Mouse (Mus musculus): Measurements from ENCODE around the gene Myom1. TPM values are rescaled to one million over a fixed set of nuclear protein-coding genes. Genes with fewer than 3 reads are reported as not detected.

Myom1 gene
- total RNA-seq, 2 experiments from 2014 or later, result 1.0 to 9.2 TPM

GRCm38 (mm10) chr17:71010646-71011242, 8.3 kb downstream of the Myom1 start:
- peak; percentile 72 for ATAC-seq (replicated peaks; ENCODE audit: low FRiP score, low TSS enrichment, poor library complexity, severe bottlenecking)

GRCm38 (mm10) chr17:71011931-71012662, 9.7 kb downstream of the Myom1 start:
- no peak for ATAC-seq (replicated peaks; ENCODE audit: low FRiP score, low TSS enrichment, poor library complexity, severe bottlenecking)

DNA sequence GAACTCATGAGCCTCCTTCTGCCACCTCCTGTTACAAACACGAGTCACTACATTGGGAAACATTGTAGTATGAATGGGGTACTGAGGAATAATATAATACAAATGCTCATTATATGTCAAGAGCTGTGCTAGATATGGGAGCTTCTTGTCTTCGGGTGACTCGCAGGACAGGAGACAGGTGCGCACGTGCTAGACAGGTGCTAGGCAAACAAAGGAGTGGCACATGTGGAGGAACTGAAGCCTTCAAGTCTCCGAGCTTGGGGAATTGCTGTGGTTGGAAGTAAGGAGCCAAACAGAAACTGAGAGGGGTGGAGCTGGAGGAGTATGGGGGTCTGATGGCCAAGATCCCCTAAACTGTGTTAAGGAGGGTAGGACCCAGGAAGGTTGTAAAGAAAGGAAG, 10.7 kb downstream of the Myom1 start:
- ATAC-seq (replicated peaks; ENCODE audit: low FRiP score, low TSS enrichment, poor library complexity, severe bottlenecking), result no peak

- ATAC-seq (replicated peaks; ENCODE audit: low FRiP score, low TSS enrichment, poor library complexity, severe bottlenecking), result no peak
Observed at GRCm38 (mm10) chr17:71014911-71015310, 12.5 kb downstream of the Myom1 start.

DNA sequence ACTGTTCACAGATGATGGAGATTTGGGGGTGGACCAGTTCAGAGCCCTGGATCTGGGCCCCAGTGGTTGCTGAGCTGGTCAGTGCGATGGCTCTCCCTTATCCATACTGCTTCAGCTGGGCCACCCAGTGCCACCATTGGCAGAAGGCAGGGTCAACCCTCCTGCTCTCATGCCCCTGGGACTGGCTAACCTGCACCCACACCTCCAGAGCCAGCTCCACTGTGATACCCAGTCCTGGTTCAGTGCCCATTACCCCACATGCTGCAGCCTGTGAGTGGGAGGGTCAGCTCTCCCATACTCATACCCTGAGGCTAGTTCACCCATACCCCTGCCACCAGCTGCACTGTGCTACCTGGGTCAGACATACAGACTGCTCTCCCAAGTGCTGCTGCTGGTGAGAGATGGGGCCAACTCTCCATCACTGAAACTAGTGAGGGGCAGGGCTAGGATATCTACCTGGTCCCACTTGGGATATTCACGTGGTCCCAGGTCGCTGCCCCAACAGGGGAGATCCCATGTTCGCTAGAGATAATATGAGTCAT, 15.1 kb downstream of the Myom1 start:
- no peak for ATAC-seq (replicated peaks; ENCODE audit: low FRiP score, low TSS enrichment, poor library complexity, severe bottlenecking)

DNA sequence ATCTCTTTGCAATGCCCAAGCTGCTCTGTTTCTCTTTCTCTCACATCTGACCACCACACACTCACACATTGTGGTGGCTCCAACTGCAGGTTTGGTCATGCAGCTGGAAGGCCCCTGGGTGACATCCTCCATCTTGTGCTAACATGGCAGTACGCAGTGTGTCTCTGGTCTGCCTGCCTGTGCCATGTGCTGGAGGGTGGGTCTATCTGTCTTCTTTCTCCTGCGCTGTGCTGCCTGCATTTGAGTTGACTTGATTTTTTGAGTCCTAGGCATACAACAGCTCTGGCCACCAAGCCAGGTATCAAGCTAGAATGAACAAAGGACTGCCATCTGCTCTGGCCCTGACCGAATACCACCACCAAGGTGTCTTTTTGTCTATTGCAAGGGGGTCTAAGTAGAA, 15.7 kb downstream of the Myom1 start:
- ATAC-seq (replicated peaks; ENCODE audit: low FRiP score, low TSS enrichment, poor library complexity, severe bottlenecking), result no peak

- no peak for ATAC-seq (replicated peaks; ENCODE audit: low FRiP score, low TSS enrichment, poor library complexity, severe bottlenecking)
Observed at GRCm38 (mm10) chr17:71018616-71019308, 16.3 kb downstream of the Myom1 start.

DNA sequence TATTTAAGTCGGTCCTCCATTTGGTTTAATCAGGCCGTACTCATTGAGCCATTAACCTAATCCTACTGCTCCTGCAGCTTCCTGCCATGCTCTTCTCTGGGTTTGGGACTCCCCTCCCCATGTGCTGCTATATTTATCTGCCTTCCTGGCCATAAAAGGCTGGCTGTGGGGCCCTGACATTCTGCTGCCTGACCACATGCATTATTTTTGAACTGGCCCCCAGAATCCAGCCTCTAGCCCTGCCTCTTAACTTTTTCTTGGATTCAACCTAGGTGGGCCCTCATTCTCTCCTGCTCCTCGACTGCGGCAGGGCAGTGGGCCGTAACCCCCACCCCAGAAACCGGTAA, 16.8 kb downstream of the Myom1 start:
- ATAC-seq (replicated peaks; ENCODE audit: low FRiP score, low TSS enrichment, poor library complexity, severe bottlenecking), result no peak

- ATAC-seq (replicated peaks; ENCODE audit: low FRiP score, low TSS enrichment, poor library complexity, severe bottlenecking), result no peak
Observed at GRCm38 (mm10) chr17:71019860-71020259, 17.4 kb downstream of the Myom1 start.

- ATAC-seq (replicated peaks; ENCODE audit: low FRiP score, low TSS enrichment, poor library complexity, severe bottlenecking), result no peak
Observed at GRCm38 (mm10) chr17:71022841-71023240, 20.4 kb downstream of the Myom1 start.

DNA sequence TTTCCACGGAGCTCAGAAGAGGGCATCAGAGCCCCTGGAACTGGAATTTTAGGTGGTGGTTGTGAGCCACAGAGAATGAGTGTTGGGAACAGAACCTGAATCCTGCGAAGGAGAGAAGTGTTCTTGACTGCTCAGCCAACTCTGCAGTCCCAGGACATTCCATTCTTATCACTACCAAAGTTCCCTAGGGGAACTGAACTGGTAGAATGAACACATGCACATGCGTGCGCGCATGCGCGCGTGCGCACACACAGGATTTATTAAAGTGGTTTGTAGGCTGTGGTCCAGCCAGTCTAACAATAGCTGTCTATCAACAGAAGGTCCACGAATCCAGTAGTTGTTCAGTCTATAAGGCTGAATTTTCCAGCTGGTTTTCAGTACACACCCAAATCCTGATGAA, 21.6 kb downstream of the Myom1 start:
- ATAC-seq (replicated peaks; ENCODE audit: low FRiP score, low TSS enrichment, poor library complexity, severe bottlenecking), result no peak

DNA sequence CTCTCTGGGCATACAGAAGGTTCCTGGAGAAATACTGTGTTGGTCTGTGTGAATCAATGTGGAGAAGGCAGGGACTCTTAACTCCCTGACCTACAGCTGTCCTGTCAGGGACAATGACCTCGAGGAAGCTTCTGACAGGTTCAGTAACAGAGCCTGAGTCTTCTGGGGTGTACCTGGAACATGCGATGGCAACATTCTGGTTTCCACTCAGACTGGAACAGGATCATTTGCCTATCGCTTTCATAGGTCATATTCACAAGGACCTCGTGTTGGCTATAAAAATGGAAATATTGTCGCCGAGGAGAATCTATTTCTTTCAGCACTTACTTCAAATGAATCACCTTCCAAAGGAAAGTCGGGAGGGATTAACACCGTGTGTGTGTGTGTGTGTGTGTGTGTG, 23.5 kb downstream of the Myom1 start:
- ATAC-seq (replicated peaks; ENCODE audit: low FRiP score, low TSS enrichment, poor library complexity, severe bottlenecking), result no peak

- ATAC-seq (replicated peaks; ENCODE audit: low FRiP score, low TSS enrichment, poor library complexity, severe bottlenecking), result no peak
Observed at GRCm38 (mm10) chr17:71027186-71027585, 24.8 kb downstream of the Myom1 start.

DNA sequence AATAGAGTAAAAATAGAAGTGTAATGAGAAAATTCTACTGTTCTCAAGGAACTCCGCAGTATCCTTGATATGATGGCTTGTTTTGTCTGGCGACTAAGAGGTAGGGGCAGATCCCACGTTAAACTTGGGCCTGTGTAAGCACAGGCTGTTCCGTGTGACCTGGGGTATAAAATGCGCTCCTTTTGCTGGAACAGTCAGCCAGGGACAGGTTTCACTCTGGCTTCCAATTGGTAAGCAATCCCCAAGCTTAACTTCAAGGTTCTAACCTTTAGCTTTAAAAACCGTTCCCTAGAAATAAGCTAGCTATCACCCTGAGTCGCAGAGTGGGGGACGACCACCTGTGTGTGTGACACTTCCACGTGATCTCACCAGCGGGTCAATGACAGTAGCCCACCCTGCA, 30.3 kb downstream of the Myom1 start:
- ATAC-seq (replicated peaks; ENCODE audit: low FRiP score, low TSS enrichment, poor library complexity, severe bottlenecking), result no peak

GRCm38 (mm10) chr17:71034472-71034871, 32.0 kb downstream of the Myom1 start:
- peak; percentile 77 for ATAC-seq (replicated peaks; ENCODE audit: low FRiP score, low TSS enrichment, poor library complexity, severe bottlenecking)

- no peak for ATAC-seq (replicated peaks; ENCODE audit: low FRiP score, low TSS enrichment, poor library complexity, severe bottlenecking)
Observed at GRCm38 (mm10) chr17:71037188-71037587, 34.8 kb downstream of the Myom1 start.

DNA sequence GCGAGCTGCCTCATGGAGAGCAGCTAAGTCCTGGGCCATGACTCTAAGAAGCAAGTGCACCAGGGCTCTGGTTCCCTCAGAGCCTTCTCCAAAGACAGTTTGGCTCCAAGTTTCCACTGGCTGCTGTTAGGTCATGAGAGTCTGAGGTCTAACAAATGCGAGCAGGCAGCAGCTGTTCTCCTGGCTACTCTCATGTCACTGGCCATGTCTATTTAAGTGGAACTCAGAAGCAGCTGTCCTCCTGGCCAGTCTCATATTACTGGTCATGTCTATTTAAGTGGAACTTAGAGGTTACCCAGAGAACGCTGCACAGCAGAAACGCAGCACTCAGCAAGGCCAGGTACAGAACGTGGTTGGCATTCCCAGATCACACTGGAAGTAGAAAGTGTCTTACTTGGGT, 36.4 kb downstream of the Myom1 start:
- ATAC-seq (replicated peaks; ENCODE audit: low FRiP score, low TSS enrichment, poor library complexity, severe bottlenecking), result no peak

GRCm38 (mm10) chr17:71039851-71040581, 37.6 kb downstream of the Myom1 start:
- no peak for ATAC-seq (replicated peaks; ENCODE audit: low FRiP score, low TSS enrichment, poor library complexity, severe bottlenecking)

DNA sequence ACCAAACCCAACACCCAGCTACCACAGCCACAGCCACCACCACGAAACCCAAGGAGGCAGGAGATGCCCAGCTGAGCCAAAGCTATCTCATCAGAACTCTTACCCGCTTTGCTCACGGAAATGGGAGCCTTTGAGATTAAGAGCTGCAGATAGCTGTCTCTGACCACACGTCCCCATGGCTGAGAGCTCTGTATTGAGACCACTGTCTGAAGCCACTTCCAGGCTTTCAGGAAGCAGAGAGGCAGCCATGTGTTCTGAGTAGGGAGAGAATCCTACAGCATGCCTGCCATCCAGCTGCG, 38.1 kb downstream of the Myom1 start:
- peak; percentile 64 for ATAC-seq (replicated peaks; ENCODE audit: low FRiP score, low TSS enrichment, poor library complexity, severe bottlenecking)

DNA sequence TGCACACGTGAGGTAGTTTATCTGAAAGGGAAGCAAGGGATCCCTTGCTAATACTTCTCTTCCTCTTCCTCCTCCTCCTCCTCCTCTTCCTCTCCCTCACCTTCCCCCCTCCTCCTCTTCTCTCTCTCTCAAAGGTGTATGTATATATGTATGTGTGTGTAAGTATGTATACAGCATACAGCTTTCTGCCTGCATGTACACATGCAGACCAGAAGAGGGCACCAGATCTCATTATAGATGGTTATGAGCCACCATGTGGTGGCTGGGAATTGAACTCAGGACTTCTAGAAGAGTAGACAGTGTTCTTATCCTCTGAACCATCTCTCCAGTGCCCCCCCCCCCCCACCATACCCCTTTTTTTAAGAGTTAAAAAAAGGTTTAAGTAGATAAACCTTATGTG, 40.2 kb downstream of the Myom1 start:
- ATAC-seq (replicated peaks; ENCODE audit: low FRiP score, low TSS enrichment, poor library complexity, severe bottlenecking), result no peak
